Mouse (Mus musculus): ENCODE results near the gene Magi1. TPM values are rescaled to one million over a fixed set of nuclear protein-coding genes. Genes with fewer than 3 reads are reported as not detected.

Magi1 gene
- polyA plus RNA-seq, 1 experiment from 2014 or later: 31.4 TPM

GRCm38 (mm10) chr6:93758114-93758513 lies 525.6 kb downstream of the Magi1 start:
- H3K27me3 ChIP-seq (ENCODE audit: control insufficient read depth, insufficient read depth, low read length): no peaks in the 10 kb centered on the region
- peak overlapping the region; percentile 49; the same call in 1 of the 2 replicates for H3K27ac ChIP-seq (ENCODE audit: low read depth, low read length)
- H3K36me3 ChIP-seq (ENCODE audit: control insufficient read depth, insufficient read depth, low read length): no peaks in the 10 kb centered on the region
- H3K9me3 ChIP-seq (ENCODE audit: control insufficient read depth, low read length): no peaks in the 10 kb centered on the region
- H3K9ac ChIP-seq (replicated peaks; ENCODE audit: low read depth, low read length): no peak overlapping the region
- no peak for ATAC-seq (ENCODE audit: low read depth)
- H3K4me1 ChIP-seq (ENCODE audit: control insufficient read depth, insufficient read depth, low read length): 0 out of 2 replicates have a peak, but pooled peaks cover 4% of the 10 kb centered on the region
- 59% methylated on average over 3 of the region's 3 CpGs for WGBS
- H3K4me2 ChIP-seq (ENCODE audit: low read depth, low read length): no peak overlapping the region
- H3K4me3 ChIP-seq (ENCODE audit: low read depth, low read length): no peak overlapping the region

GRCm38 (mm10) chr6:93757353-93758087 lies 526.2 kb downstream of the Magi1 start:
- 0 out of 2 replicates have a peak, but pooled peaks cover 4% of the 10 kb centered on the region for H3K4me1 ChIP-seq (ENCODE audit: control insufficient read depth, insufficient read depth, low read length)
- H3K4me3 ChIP-seq (ENCODE audit: low read depth, low read length): no peak overlapping the region
- WGBS: 31% methylated on average over 11 of the region's 11 CpGs
- H3K27ac ChIP-seq (ENCODE audit: low read depth, low read length): peak overlapping the region; percentile 49; the same call in 1 of the 2 replicates
- H3K9ac ChIP-seq (replicated peaks; ENCODE audit: low read depth, low read length): no peak overlapping the region
- H3K36me3 ChIP-seq (ENCODE audit: control insufficient read depth, insufficient read depth, low read length): no peaks in the 10 kb centered on the region
- no peaks in the 10 kb centered on the region for H3K9me3 ChIP-seq (ENCODE audit: control insufficient read depth, low read length)
- H3K27me3 ChIP-seq (ENCODE audit: control insufficient read depth, insufficient read depth, low read length): no peaks in the 10 kb centered on the region
- no peak overlapping the region for H3K4me2 ChIP-seq (ENCODE audit: low read depth, low read length)
- ATAC-seq (ENCODE audit: low read depth): peak; percentile 97

- Histone ChIP-seq H3K36me3 (ENCODE audit: control insufficient read depth, insufficient read depth, low read length) (peaks cover 15% of the 10 kb centered on the region), H3K27ac (ENCODE audit: low read depth, low read length) (no peak overlapping the region), H3K27me3 (ENCODE audit: control insufficient read depth, insufficient read depth, low read length) (no peaks in the 10 kb centered on the region), H3K9ac (replicated peaks; ENCODE audit: low read depth, low read length) (no peak overlapping the region), H3K9me3 (ENCODE audit: control insufficient read depth, low read length) (no peaks in the 10 kb centered on the region), H3K4me1 (ENCODE audit: control insufficient read depth, insufficient read depth, low read length) (0 out of 2 replicates have a peak, but pooled peaks cover 4% of the 10 kb centered on the region), H3K4me3 (ENCODE audit: low read depth, low read length) (no peak overlapping the region), H3K4me2 (ENCODE audit: low read depth, low read length) (no peak overlapping the region)
- no peak for ATAC-seq (ENCODE audit: low read depth)
- 39% methylated on average over 6 of the region's 6 CpGs for WGBS
Observed at GRCm38 (mm10) chr6:93743145-93743544, 540.6 kb downstream of the Magi1 start.

GRCm38 (mm10) chr6:93739786-93740185 lies 543.9 kb downstream of the Magi1 start:
- Histone ChIP-seq H3K9ac (replicated peaks; ENCODE audit: low read depth, low read length) (no peak overlapping the region), H3K4me3 (ENCODE audit: low read depth, low read length) (no peak overlapping the region), H3K36me3 (ENCODE audit: control insufficient read depth, insufficient read depth, low read length) (peaks cover 4% of the 10 kb centered on the region; the same call in 1 of the 2 replicates), H3K27ac (ENCODE audit: low read depth, low read length) (no peak overlapping the region), H3K27me3 (ENCODE audit: control insufficient read depth, insufficient read depth, low read length) (no peaks in the 10 kb centered on the region), H3K9me3 (ENCODE audit: control insufficient read depth, low read length) (no peaks in the 10 kb centered on the region), H3K4me2 (ENCODE audit: low read depth, low read length) (no peak overlapping the region), H3K4me1 (ENCODE audit: control insufficient read depth, insufficient read depth, low read length) (0 out of 2 replicates have a peak, but pooled peaks cover 4% of the 10 kb centered on the region)
- WGBS: 97% methylated on average over 3 of the region's 3 CpGs
- ATAC-seq (ENCODE audit: low read depth): no peak

GRCm38 (mm10) chr6:93737083-93737482 lies 546.6 kb downstream of the Magi1 start:
- no peak overlapping the region for H3K27ac ChIP-seq (ENCODE audit: low read depth, low read length)
- H3K4me1 ChIP-seq (ENCODE audit: control insufficient read depth, insufficient read depth, low read length): no peaks in the 10 kb centered on the region
- H3K4me3 ChIP-seq (ENCODE audit: low read depth, low read length): no peak overlapping the region
- ATAC-seq (ENCODE audit: low read depth): no peak
- no peak overlapping the region for H3K9ac ChIP-seq (replicated peaks; ENCODE audit: low read depth, low read length)
- no peak overlapping the region for H3K4me2 ChIP-seq (ENCODE audit: low read depth, low read length)
- no peaks in the 10 kb centered on the region for H3K27me3 ChIP-seq (ENCODE audit: control insufficient read depth, insufficient read depth, low read length)
- no peaks in the 10 kb centered on the region for H3K36me3 ChIP-seq (ENCODE audit: control insufficient read depth, insufficient read depth, low read length)
- H3K9me3 ChIP-seq (ENCODE audit: control insufficient read depth, low read length): no peaks in the 10 kb centered on the region
- WGBS: 100% methylated on average over 1 of the region's 1 CpGs

GRCm38 (mm10) chr6:93736071-93736470 lies 547.6 kb downstream of the Magi1 start:
- 85% methylated on average over 3 of the region's 3 CpGs for WGBS
- Histone ChIP-seq H3K4me1 (ENCODE audit: control insufficient read depth, insufficient read depth, low read length) (no peaks in the 10 kb centered on the region), H3K9me3 (ENCODE audit: control insufficient read depth, low read length) (no peaks in the 10 kb centered on the region), H3K36me3 (ENCODE audit: control insufficient read depth, insufficient read depth, low read length) (no peaks in the 10 kb centered on the region), H3K9ac (replicated peaks; ENCODE audit: low read depth, low read length) (no peak overlapping the region), H3K4me3 (ENCODE audit: low read depth, low read length) (no peak overlapping the region), H3K4me2 (ENCODE audit: low read depth, low read length) (no peak overlapping the region), H3K27me3 (ENCODE audit: control insufficient read depth, insufficient read depth, low read length) (no peaks in the 10 kb centered on the region), H3K27ac (ENCODE audit: low read depth, low read length) (no peak overlapping the region)
- no peak for ATAC-seq (ENCODE audit: low read depth)

GRCm38 (mm10) chr6:93733800-93734199 lies 549.9 kb downstream of the Magi1 start:
- Histone ChIP-seq H3K36me3 (ENCODE audit: control insufficient read depth, insufficient read depth, low read length) (no peaks in the 10 kb centered on the region), H3K4me2 (ENCODE audit: low read depth, low read length) (no peak overlapping the region), H3K27ac (ENCODE audit: low read depth, low read length) (no peak overlapping the region), H3K9ac (replicated peaks; ENCODE audit: low read depth, low read length) (no peak overlapping the region), H3K4me3 (ENCODE audit: low read depth, low read length) (no peak overlapping the region), H3K4me1 (ENCODE audit: control insufficient read depth, insufficient read depth, low read length) (no peaks in the 10 kb centered on the region), H3K27me3 (ENCODE audit: control insufficient read depth, insufficient read depth, low read length) (no peaks in the 10 kb centered on the region), H3K9me3 (ENCODE audit: control insufficient read depth, low read length) (no peaks in the 10 kb centered on the region)
- 66% methylated on average over 6 of the region's 6 CpGs for WGBS
- ATAC-seq (ENCODE audit: low read depth): no peak

GRCm38 (mm10) chr6:93729702-93730101 lies 554.0 kb downstream of the Magi1 start:
- H3K9ac ChIP-seq (replicated peaks; ENCODE audit: low read depth, low read length): no peak overlapping the region
- H3K36me3 ChIP-seq (ENCODE audit: control insufficient read depth, insufficient read depth, low read length): no peaks in the 10 kb centered on the region
- no peaks in the 10 kb centered on the region for H3K27me3 ChIP-seq (ENCODE audit: control insufficient read depth, insufficient read depth, low read length)
- no peak overlapping the region for H3K27ac ChIP-seq (ENCODE audit: low read depth, low read length)
- 79% methylated on average over 8 of the region's 8 CpGs for WGBS
- H3K4me3 ChIP-seq (ENCODE audit: low read depth, low read length): no peak overlapping the region
- no peaks in the 10 kb centered on the region for H3K9me3 ChIP-seq (ENCODE audit: control insufficient read depth, low read length)
- no peak for ATAC-seq (ENCODE audit: low read depth)
- no peaks in the 10 kb centered on the region for H3K4me1 ChIP-seq (ENCODE audit: control insufficient read depth, insufficient read depth, low read length)
- H3K4me2 ChIP-seq (ENCODE audit: low read depth, low read length): no peak overlapping the region

- H3K4me1 ChIP-seq (ENCODE audit: control insufficient read depth, insufficient read depth, low read length): no peaks in the 10 kb centered on the region
- no peak for ATAC-seq (ENCODE audit: low read depth)
- WGBS: 86% methylated on average over 4 of the region's 4 CpGs
Observed at GRCm38 (mm10) chr6:93728791-93729190, 554.9 kb downstream of the Magi1 start.

More at GRCm38 (mm10) chr6:93728791-93729190, 554.9 kb downstream of the Magi1 start:
- Histone ChIP-seq H3K27ac (ENCODE audit: low read depth, low read length) (no peak overlapping the region), H3K4me3 (ENCODE audit: low read depth, low read length) (no peak overlapping the region), H3K27me3 (ENCODE audit: control insufficient read depth, insufficient read depth, low read length) (no peaks in the 10 kb centered on the region), H3K9ac (replicated peaks; ENCODE audit: low read depth, low read length) (no peak overlapping the region), H3K36me3 (ENCODE audit: control insufficient read depth, insufficient read depth, low read length) (no peaks in the 10 kb centered on the region), H3K4me2 (ENCODE audit: low read depth, low read length) (no peak overlapping the region), H3K9me3 (ENCODE audit: control insufficient read depth, low read length) (no peaks in the 10 kb centered on the region)
